Mouse (Mus musculus) cortical plate, adult 2 months (tissue): ENCODE data around the gene Gm3005. TPM values are rescaled to one million over a fixed set of nuclear protein-coding genes. Genes with fewer than 3 reads are reported as not detected.
"Not testable (repeated sequence)": the region's sequence is repeated elsewhere in the genome, so short reads cannot be mapped to it uniquely, and the experiment has no call there.

Experiments used
- H3K27ac ChIP-seq: fragments of 200-500 bp; 2 replicates; pipeline ENCODE4 v1.5.1; 2012; ENCODE audit warnings: low read length, control low read depth, inconsistent platforms; ENCODE audit not compliant: insufficient read depth
- H3K4me1 ChIP-seq: fragments of 200-500 bp; 2 replicates; pipeline ENCODE4 v1.6.1; 2011; ENCODE audit warnings: low read length; ENCODE audit not compliant: control insufficient read depth, insufficient read depth
- H3K4me3 ChIP-seq: fragments of 200-500 bp; 2 replicates; pipeline ENCODE4 v1.5.1; 2011; ENCODE audit warnings: mild to moderate bottlenecking, low read length, control low read depth; ENCODE audit not compliant: insufficient read depth
- polyA plus RNA-seq: library from polyadenylated mRNA; depleted of rRNA; stranded (reverse); fragments of >200 nt; gene quantifications from 2 replicates; pipeline ENCODE4 v1.2.3, GENCODE M21; 2012; rRNA removed

The Gm3005 gene
- 1.2 and 1.5 TPM in 2 replicates for polyA plus RNA-seq

DNA sequence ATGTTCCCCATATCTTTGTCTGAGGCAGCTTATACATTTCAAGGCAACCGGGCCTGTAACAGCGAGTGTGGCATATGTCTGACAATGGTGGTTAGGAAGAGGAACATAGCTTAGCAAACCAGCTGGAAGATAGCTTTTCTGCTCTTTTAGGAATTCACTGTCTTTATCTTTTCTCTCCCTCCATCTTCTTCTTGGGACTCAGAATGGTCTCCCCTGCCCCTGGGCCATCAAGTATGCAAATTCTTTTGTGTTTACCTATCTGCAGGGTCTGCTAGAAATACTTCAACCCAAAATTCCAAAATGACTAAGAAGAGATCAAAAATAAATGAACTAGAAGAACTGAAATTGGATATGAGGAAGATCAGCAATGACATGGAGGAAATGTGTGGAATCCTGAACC is at the start of gene Gm3005:
Gene Gm3005, plus strand, starts transcription at position 301 of the 400 bp plus-strand sequence.
- not testable (repeated sequence) for H3K4me3 ChIP-seq, H3K27ac ChIP-seq, H3K4me1 ChIP-seq

GRCm38 (mm10) chr14:3394793-3395192 is 33.1 kb upstream of the Gm3005 start, which contains the start of gene Gm10413:
Gene Gm10413, plus strand, starts transcription at chr14:3395093.
- H3K27ac ChIP-seq: not testable (repeated sequence)

GRCm38 (mm10) chr14:3412314-3412713 is 15.6 kb upstream of the Gm3005 start, which contains the start of gene Gm10409:
Gene Gm10409, plus strand, starts transcription at chr14:3412614.
- H3K4me1 ChIP-seq, H3K4me3 ChIP-seq, H3K27ac ChIP-seq: not testable (repeated sequence)

More at GRCm38 (mm10) chr14:3394793-3395192, 33.1 kb upstream of the Gm3005 start, which contains the start of gene Gm10413:
- H3K4me1 ChIP-seq, H3K4me3 ChIP-seq: not testable (repeated sequence)

- not testable (repeated sequence) for H3K4me1 ChIP-seq, H3K4me3 ChIP-seq, H3K27ac ChIP-seq
Observed at GRCm38 (mm10) chr14:3449079-3449478, 21.2 kb downstream of the Gm3005 start, which contains the start of gene Gm10408. Gene Gm10408, plus strand, starts transcription at chr14:3449379.

- H3K4me3 ChIP-seq, H3K4me1 ChIP-seq, H3K27ac ChIP-seq: not testable (repeated sequence)
Observed at GRCm38 (mm10) chr14:3634212-3634611, 206.3 kb downstream of the Gm3005 start, which contains the start of gene Gm3012. Gene Gm3012, plus strand, starts transcription at chr14:3634512.

Other genes starting within 250 kb of the Gm3005 start
- gene Gm5795, start 239.8 kb upstream of the Gm3005 start, polyA plus RNA-seq: 0.25 TPM in 1 of 2 replicates, not detected in the other
- 6.3 and 6.9 TPM in 2 replicates for gene D830030K20Rik, start 219.6 kb upstream of the Gm3005 start, polyA plus RNA-seq
- gene Gm2956, start 95.5 kb upstream of the Gm3005 start, polyA plus RNA-seq: 0.08 and 0.11 TPM in 2 replicates
- not detected in 2 replicates for gene Gm10413, start 33.0 kb upstream of the Gm3005 start, polyA plus RNA-seq
- 1.2 and 1.3 TPM in 2 replicates for gene Gm10409, start 15.5 kb upstream of the Gm3005 start, polyA plus RNA-seq
- gene Gm10408, start 21.3 kb downstream of the Gm3005 start, polyA plus RNA-seq: not detected in 2 replicates
- not detected in 2 replicates for gene Gm3012, start 206.4 kb downstream of the Gm3005 start, polyA plus RNA-seq
- 1.2 and 1.3 TPM in 2 replicates for gene Gm3020, start 223.9 kb downstream of the Gm3005 start, polyA plus RNA-seq